Mouse (Mus musculus): ENCODE results near the gene Olfr1493-ps1. TPM values are rescaled to one million over a fixed set of nuclear protein-coding genes. Genes with fewer than 3 reads are reported as not detected.

The Olfr1493-ps1 gene
- polyA plus RNA-seq, 1 experiment from 2014 or later: not detected

- no peak for TF ChIP-seq CTCF (IDR thresholded peaks at IDR 0.05; ENCODE audit: low read depth)
- Histone ChIP-seq H3K4me1 (replicated peaks; ENCODE audit: insufficient read depth, low read length) (no peaks in the 10 kb centered on the region), H3K4me3 (replicated peaks; ENCODE audit: low read depth, low read length) (no peak within 1 kb of the TSS), H3K9ac (ENCODE audit: low read depth, low read length) (no peak within 1 kb of the TSS), H3K36me3 (ENCODE audit: insufficient read depth, low read length) (no peaks in the 10 kb centered on the region), H3K27ac (no peak within 1 kb of the TSS), H3K4me2 (ENCODE audit: low read length) (no peak within 1 kb of the TSS), H3K9me3 (replicated peaks; ENCODE audit: low read length) (no peaks in the 10 kb centered on the region), H3K27me3 (ENCODE audit: insufficient read depth, low read length) (no peaks in the 10 kb centered on the region)
- WGBS: 91% methylated on average over 1 of the region's 1 CpGs
- DNase-seq (ENCODE audit: low spot score): no peak
- no peak for ATAC-seq (replicated peaks; ENCODE audit: low FRiP score, low read depth)
These were observed 54.5 kb downstream of the Olfr1493-ps1 start, which contains the start of gene Olfr1496 for GRCm38 (mm10) chr19:13777578-13777977. Gene Olfr1496 (plus strand): TSS chr19:13777878.

Other genes starting within 250 kb of the Olfr1493-ps1 start
- not detected in 2 replicates for gene Olfr1475, start 243.1 kb upstream of the Olfr1493-ps1 start, polyA plus RNA-seq (2015; fragmentation: Nextera tagmentation; extraction: Ambion mirVana)
- not detected in 2 replicates for gene Olfr1477, start 222.7 kb upstream of the Olfr1493-ps1 start, polyA plus RNA-seq (2015; fragmentation: Nextera tagmentation; extraction: Ambion mirVana)
- not detected in 2 replicates for gene Olfr1480, start 195.4 kb upstream of the Olfr1493-ps1 start, polyA plus RNA-seq (2015; fragmentation: Nextera tagmentation; extraction: Ambion mirVana)
- gene Olfr1484, start 139.8 kb upstream of the Olfr1493-ps1 start, polyA plus RNA-seq (2015; fragmentation: Nextera tagmentation; extraction: Ambion mirVana): not detected in 2 replicates
- not detected in 2 replicates for gene Olfr1487, start 105.9 kb upstream of the Olfr1493-ps1 start, polyA plus RNA-seq (2015; fragmentation: Nextera tagmentation; extraction: Ambion mirVana)
- not detected in 2 replicates for gene Olfr1489, start 91.7 kb upstream of the Olfr1493-ps1 start, polyA plus RNA-seq (2015; fragmentation: Nextera tagmentation; extraction: Ambion mirVana)
- not detected in 2 replicates for gene Olfr1490, start 72.2 kb upstream of the Olfr1493-ps1 start, polyA plus RNA-seq (2015; fragmentation: Nextera tagmentation; extraction: Ambion mirVana)
- gene Olfr1491, start 26.0 kb upstream of the Olfr1493-ps1 start, polyA plus RNA-seq (2015; fragmentation: Nextera tagmentation; extraction: Ambion mirVana): not detected in 2 replicates
- gene Olfr1494, start 16.4 kb downstream of the Olfr1493-ps1 start, polyA plus RNA-seq (2015; fragmentation: Nextera tagmentation; extraction: Ambion mirVana): not detected in 2 replicates
- not detected in 2 replicates for gene Olfr1495, start 41.3 kb downstream of the Olfr1493-ps1 start, polyA plus RNA-seq (2015; fragmentation: Nextera tagmentation; extraction: Ambion mirVana)
- not detected in 2 replicates for gene Olfr1496, start 54.6 kb downstream of the Olfr1493-ps1 start, polyA plus RNA-seq (2015; fragmentation: Nextera tagmentation; extraction: Ambion mirVana)
- gene Olfr1497, start 74.9 kb downstream of the Olfr1493-ps1 start, polyA plus RNA-seq (2015; fragmentation: Nextera tagmentation; extraction: Ambion mirVana): not detected in 2 replicates
- not detected in 2 replicates for gene Olfr1499, start 96.2 kb downstream of the Olfr1493-ps1 start, polyA plus RNA-seq (2015; fragmentation: Nextera tagmentation; extraction: Ambion mirVana)
- gene Olfr1500, start 107.2 kb downstream of the Olfr1493-ps1 start, polyA plus RNA-seq (2015; fragmentation: Nextera tagmentation; extraction: Ambion mirVana): not detected in 2 replicates
- not detected in 2 replicates for gene Olfr1501, start 127.4 kb downstream of the Olfr1493-ps1 start, polyA plus RNA-seq (2015; fragmentation: Nextera tagmentation; extraction: Ambion mirVana)
- not detected in 2 replicates for gene Olfr1502, start 138.5 kb downstream of the Olfr1493-ps1 start, polyA plus RNA-seq (2015; fragmentation: Nextera tagmentation; extraction: Ambion mirVana)
- gene Olfr1504, start 174.7 kb downstream of the Olfr1493-ps1 start, polyA plus RNA-seq (2015; fragmentation: Nextera tagmentation; extraction: Ambion mirVana): not detected in 2 replicates
- not detected in 2 replicates for gene Olfr1505, start 190.3 kb downstream of the Olfr1493-ps1 start, polyA plus RNA-seq (2015; fragmentation: Nextera tagmentation; extraction: Ambion mirVana)

All from kidney, postnatal 0 days (tissue).